Mouse (Mus musculus): ENCODE results near the gene Hoxa7. TPM values are rescaled to one million over a fixed set of nuclear protein-coding genes. Genes with fewer than 3 reads are reported as not detected.

The Hoxa7 gene
- total and polyA plus RNA-seq, 2 experiments from 2014 or later = not detected

DNA sequence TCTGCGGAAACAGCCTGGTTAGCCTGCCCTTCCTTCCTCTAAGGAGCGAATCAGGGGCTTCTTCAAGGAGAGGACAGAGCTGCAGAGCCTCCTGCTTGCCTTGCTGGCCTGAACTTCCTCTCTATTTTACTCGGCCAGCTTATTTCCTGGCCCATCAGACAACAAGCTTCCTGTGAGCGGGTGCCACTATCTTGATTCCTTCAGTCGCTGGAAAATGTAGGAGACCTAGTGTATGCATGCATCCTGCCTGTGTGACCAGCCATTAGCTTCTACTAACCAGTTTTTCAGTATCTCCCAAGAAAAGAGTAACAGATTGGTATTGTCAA is 50.8 kb downstream of the Hoxa7 start:
- H3K4me2 ChIP-seq (ENCODE audit: low read depth, low read length, poor library complexity, severe bottlenecking) = no peak overlapping the region
- no peaks in the 10 kb centered on the region for H3K36me3 ChIP-seq (ENCODE audit: insufficient read depth, low read length)
- 9% methylated on average over 5 of the region's 5 CpGs for WGBS
- ATAC-seq (ENCODE audit: low FRiP score) (no peak), DNase-seq (ENCODE audit: low spot score) (no peak)
- H3K27ac ChIP-seq (ENCODE audit: low read depth, low read length) = no peak overlapping the region
- H3K4me1 ChIP-seq (ENCODE audit: insufficient read depth, low read length) = no peaks in the 10 kb centered on the region
- H3K9me3 ChIP-seq (ENCODE audit: low read length) = no peaks in the 10 kb centered on the region
- H3K4me3 ChIP-seq (ENCODE audit: low read depth, low read length) = no peak overlapping the region
- no peak for TF ChIP-seq CTCF (IDR thresholded peaks at IDR 0.05)
- H3K9ac ChIP-seq (replicated peaks; ENCODE audit: low read length, poor library complexity, severe bottlenecking) = no peak overlapping the region
- peaks cover 80% of the 10 kb centered on the region for H3K27me3 ChIP-seq (ENCODE audit: insufficient read depth, low read length)

DNA sequence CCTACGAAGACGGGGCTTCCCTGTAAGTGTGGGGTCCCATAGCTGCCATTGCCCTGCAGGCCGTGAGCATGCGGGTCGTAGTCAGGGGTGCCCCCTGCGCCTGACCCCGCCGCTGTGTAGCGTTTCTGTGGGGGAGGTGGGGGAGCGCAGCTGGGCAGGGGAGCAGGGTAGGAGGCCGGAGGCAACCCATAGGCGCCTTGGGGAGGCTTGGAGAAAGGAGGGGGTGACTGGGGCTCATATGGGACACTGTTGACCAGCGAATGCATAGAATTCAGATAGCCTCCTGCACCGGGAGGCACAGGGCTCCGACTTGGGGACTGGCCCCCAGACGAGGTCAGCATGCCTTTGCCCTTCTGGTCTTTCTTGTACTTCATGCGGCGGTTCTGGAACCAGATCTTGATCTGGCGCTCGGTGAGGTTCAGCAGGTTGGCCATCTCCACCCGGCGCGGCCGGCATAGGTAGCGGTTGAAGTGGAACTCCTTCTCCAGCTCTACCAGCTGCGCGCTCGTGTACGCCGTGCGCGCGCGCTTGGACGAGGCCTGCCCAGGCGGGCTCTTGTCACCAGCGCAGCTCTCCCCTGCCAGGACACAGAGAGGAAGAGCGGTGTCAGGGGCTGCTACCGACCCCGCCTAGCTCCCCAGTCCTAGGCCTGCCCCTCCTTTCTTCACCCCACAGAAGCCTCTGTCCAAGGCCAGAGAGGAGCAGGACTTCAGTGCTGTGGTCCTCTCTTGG is 51.3 kb downstream of the Hoxa7 start:
- Histone ChIP-seq H3K27me3 (ENCODE audit: insufficient read depth, low read length) (peaks cover 80% of the 10 kb centered on the region), H3K9me3 (ENCODE audit: low read length) (no peaks in the 10 kb centered on the region), H3K9ac (replicated peaks; ENCODE audit: low read length, poor library complexity, severe bottlenecking) (no peak overlapping the region), H3K4me1 (ENCODE audit: insufficient read depth, low read length) (no peaks in the 10 kb centered on the region), H3K36me3 (ENCODE audit: insufficient read depth, low read length) (no peaks in the 10 kb centered on the region), H3K27ac (ENCODE audit: low read depth, low read length) (no peak overlapping the region), H3K4me2 (ENCODE audit: low read depth, low read length, poor library complexity, severe bottlenecking) (no peak overlapping the region), H3K4me3 (ENCODE audit: low read depth, low read length) (no peak overlapping the region)
- 3% methylated on average over 40 of the region's 40 CpGs for WGBS
- ATAC-seq (ENCODE audit: low FRiP score) (no peak), DNase-seq (ENCODE audit: low spot score) (no peak)
- no peak for TF ChIP-seq CTCF (IDR thresholded peaks at IDR 0.05)

DNA sequence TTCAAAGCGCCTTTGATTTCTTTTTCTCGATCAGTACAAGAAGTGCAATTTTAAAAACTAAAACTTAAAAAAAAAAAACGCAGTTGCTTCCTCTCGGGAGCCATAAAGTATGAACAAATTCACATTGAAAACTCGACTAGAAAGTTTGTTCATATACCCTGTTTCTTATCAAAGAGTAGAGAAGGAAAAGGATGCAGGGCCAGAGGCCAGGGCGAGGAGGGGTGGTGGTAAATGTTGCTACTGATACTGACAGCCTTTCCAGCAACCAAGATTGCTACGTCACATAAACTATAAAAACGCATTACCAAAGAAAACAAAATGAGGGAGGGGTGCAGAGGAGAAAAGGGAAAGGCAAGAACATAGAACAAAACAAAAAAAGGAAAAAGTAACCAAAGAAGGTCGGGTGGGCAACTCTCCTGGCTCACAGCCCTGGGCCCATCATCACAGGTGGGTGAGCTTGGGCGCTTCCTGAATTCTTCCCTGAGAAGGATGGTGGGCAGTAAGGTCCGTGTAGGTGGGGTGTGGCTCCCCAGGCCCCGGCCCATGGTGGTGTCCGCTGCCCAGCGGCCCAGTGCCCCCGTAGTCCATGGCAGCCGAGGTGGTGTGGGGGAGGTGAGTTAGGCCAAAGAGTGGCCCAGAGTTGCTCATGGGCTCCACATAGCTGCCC is 52.0 kb downstream of the Hoxa7 start:
- Histone ChIP-seq H3K4me3 (ENCODE audit: low read depth, low read length) (no peak overlapping the region), H3K4me1 (ENCODE audit: insufficient read depth, low read length) (no peaks in the 10 kb centered on the region), H3K9me3 (ENCODE audit: low read length) (no peaks in the 10 kb centered on the region), H3K9ac (replicated peaks; ENCODE audit: low read length, poor library complexity, severe bottlenecking) (no peak overlapping the region), H3K36me3 (ENCODE audit: insufficient read depth, low read length) (no peaks in the 10 kb centered on the region), H3K27me3 (ENCODE audit: insufficient read depth, low read length) (peaks cover 78% of the 10 kb centered on the region), H3K4me2 (ENCODE audit: low read depth, low read length, poor library complexity, severe bottlenecking) (no peak overlapping the region), H3K27ac (ENCODE audit: low read depth, low read length) (no peak overlapping the region)
- DNase-seq (ENCODE audit: low spot score) (no peak), ATAC-seq (ENCODE audit: low FRiP score) (no peak)
- WGBS = 4% methylated on average over 16 of the region's 16 CpGs
- no peak for TF ChIP-seq CTCF (IDR thresholded peaks at IDR 0.05)

DNA sequence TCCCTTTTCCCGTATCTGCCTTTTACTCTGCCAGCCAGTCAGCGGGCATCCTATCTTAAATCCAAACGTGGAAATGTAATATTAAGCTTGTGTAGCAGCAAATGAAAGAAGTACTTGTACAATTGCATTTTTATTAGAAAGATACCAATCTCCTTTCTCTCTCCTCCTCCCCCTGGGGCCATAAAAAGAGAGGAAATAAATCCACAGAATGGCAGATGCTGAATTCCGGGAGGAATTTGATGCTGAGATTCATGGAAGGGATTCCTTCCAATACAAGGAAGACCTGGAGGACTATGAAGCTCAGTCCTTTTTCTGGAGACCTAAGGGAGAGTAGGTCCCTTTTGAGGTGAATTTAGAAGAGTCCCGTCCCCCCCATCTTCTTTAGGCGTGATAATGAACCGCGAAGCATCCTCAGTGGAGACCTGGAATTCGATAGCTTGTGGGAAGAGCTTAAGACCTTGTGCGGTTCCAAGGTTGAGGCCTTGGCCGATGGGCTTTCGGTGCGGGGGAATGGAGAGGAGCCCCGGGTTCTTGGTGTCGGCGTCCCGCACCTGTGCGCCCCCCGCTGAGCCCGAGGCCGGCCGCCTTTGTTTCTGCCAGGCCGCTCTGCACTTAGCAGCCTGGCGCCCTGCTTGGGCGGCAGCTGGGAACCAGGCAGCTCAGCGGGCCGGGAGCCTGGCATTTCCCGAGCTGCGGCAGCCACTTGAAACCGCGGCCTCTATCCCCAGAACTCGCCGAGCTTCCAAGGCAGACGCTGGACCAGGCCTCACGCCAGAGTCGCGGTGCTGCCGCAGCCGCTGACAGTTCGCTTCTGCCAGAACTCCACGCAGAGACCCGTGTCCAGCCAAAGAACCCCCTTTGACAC is 53.2 kb downstream of the Hoxa7 start:
- H3K4me2 ChIP-seq (ENCODE audit: low read depth, low read length, poor library complexity, severe bottlenecking) = no peak overlapping the region
- DNase-seq (ENCODE audit: low spot score) = no peak
- H3K4me3 ChIP-seq (ENCODE audit: low read depth, low read length) = no peak overlapping the region
- H3K9ac ChIP-seq (replicated peaks; ENCODE audit: low read length, poor library complexity, severe bottlenecking) = no peak overlapping the region
- no peak for TF ChIP-seq CTCF (IDR thresholded peaks at IDR 0.05)
- peaks cover 82% of the 10 kb centered on the region for H3K27me3 ChIP-seq (ENCODE audit: insufficient read depth, low read length)
- H3K36me3 ChIP-seq (ENCODE audit: insufficient read depth, low read length) = no peaks in the 10 kb centered on the region
- H3K4me1 ChIP-seq (ENCODE audit: insufficient read depth, low read length) = no peaks in the 10 kb centered on the region
- no peak overlapping the region for H3K27ac ChIP-seq (ENCODE audit: low read depth, low read length)
- H3K9me3 ChIP-seq (ENCODE audit: low read length) = no peaks in the 10 kb centered on the region
- no peak for ATAC-seq (ENCODE audit: low FRiP score)
- 1% methylated on average over 42 of the region's 42 CpGs for WGBS

DNA sequence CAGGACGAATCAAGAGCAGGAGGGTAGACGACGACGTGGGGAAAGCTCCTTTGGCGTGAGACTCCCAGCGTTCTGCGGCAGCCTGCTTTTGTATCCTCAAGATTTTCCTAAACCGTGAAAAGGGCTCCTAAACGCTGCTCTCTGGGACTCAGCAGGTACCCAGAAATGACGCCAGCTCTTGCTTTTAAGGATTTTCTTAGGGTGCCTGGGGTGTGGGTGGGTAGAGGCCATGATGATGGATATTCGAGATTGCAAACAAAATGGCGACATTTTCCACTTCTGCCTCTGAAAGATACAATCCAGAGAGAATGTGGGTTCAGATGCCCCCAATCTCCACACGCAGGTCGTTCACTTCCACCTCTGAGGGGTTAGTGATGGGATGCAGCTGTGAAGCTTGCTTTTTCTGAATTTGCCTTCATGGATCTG is 53.9 kb downstream of the Hoxa7 start:
- TF ChIP-seq CTCF (IDR thresholded peaks at IDR 0.05) = no peak
- H3K27me3 ChIP-seq (ENCODE audit: insufficient read depth, low read length) = peaks cover 82% of the 10 kb centered on the region
- under 1% methylated on average over 14 of the region's 14 CpGs for WGBS
- H3K9ac ChIP-seq (replicated peaks; ENCODE audit: low read length, poor library complexity, severe bottlenecking) = no peak overlapping the region
- H3K36me3 ChIP-seq (ENCODE audit: insufficient read depth, low read length) = no peaks in the 10 kb centered on the region
- H3K9me3 ChIP-seq (ENCODE audit: low read length) = no peaks in the 10 kb centered on the region
- no peak for ATAC-seq (ENCODE audit: low FRiP score)
- H3K4me2 ChIP-seq (ENCODE audit: low read depth, low read length, poor library complexity, severe bottlenecking) = no peak overlapping the region
- H3K27ac ChIP-seq (ENCODE audit: low read depth, low read length) = no peak overlapping the region
- H3K4me1 ChIP-seq (ENCODE audit: insufficient read depth, low read length) = no peaks in the 10 kb centered on the region
- DNase-seq (ENCODE audit: low spot score) = no peak
- no peak overlapping the region for H3K4me3 ChIP-seq (ENCODE audit: low read depth, low read length)

DNA sequence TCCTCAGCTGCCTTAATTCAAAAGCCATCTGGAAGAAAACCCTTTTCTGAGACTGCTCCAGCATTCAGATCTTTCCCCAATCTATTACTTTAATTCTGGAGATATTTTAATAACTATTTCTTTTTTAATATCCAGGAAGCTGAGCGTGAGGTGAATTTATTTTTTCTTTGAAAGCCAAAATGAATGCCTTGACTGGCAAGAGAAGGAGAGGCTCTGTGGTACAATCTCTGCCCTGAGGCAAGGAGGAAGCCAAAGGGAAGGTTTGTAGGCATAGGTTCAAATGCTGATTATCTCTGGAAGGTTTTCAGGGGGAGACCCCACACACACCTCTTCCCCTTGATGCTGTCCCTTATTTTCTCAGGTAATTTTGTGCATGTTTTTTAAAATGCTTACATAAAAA is 54.5 kb downstream of the Hoxa7 start:
- WGBS = 10% methylated on average over 1 of the region's 1 CpGs
- Histone ChIP-seq H3K4me2 (ENCODE audit: low read depth, low read length, poor library complexity, severe bottlenecking) (no peak overlapping the region), H3K9ac (replicated peaks; ENCODE audit: low read length, poor library complexity, severe bottlenecking) (no peak overlapping the region), H3K27me3 (ENCODE audit: insufficient read depth, low read length) (peaks cover 78% of the 10 kb centered on the region), H3K4me1 (ENCODE audit: insufficient read depth, low read length) (no peaks in the 10 kb centered on the region), H3K36me3 (ENCODE audit: insufficient read depth, low read length) (no peaks in the 10 kb centered on the region), H3K27ac (ENCODE audit: low read depth, low read length) (no peak overlapping the region), H3K9me3 (ENCODE audit: low read length) (no peaks in the 10 kb centered on the region), H3K4me3 (ENCODE audit: low read depth, low read length) (no peak overlapping the region)
- no peak for DNase-seq (ENCODE audit: low spot score)
- ATAC-seq (ENCODE audit: low FRiP score) = no peak
- no peak for TF ChIP-seq CTCF (IDR thresholded peaks at IDR 0.05)
